Mouse (Mus musculus) myocyte (in vitro differentiated cells): ENCODE data around the gene Vps13d. TPM values are rescaled to one million over a fixed set of nuclear protein-coding genes. Genes with fewer than 3 reads are reported as not detected.
A peak's percentile ranks its signal among the peaks of the same experiment; 100 is the strongest.

ENCODE experiments used
- H3K27me3 ChIP-seq: one replicate; pipeline ENCODE4 v1.6.1; 2011; ENCODE audit not compliant: control insufficient read depth, insufficient read depth, insufficient read length
- H3K36me3 ChIP-seq: one replicate; pipeline ENCODE4 v1.6.1; 2011; ENCODE audit not compliant: control insufficient read depth, insufficient read depth
- H3K4me2 ChIP-seq: one replicate; pipeline ENCODE4 v1.6.1; 2011; ENCODE audit warnings: low read depth, control low read depth
- H3K4me3 ChIP-seq: one replicate; pipeline ENCODE4 v1.5.1; 2011; ENCODE audit warnings: mild to moderate bottlenecking, control low read depth, moderate library complexity
- H3K79me2 ChIP-seq: one replicate; pipeline ENCODE4 v1.6.1; 2011; ENCODE audit not compliant: control insufficient read depth, insufficient read depth
- H3ac ChIP-seq: one replicate; pipeline ENCODE4 v1.6.1; 2011; ENCODE audit not compliant: control insufficient read depth, insufficient read length
- CEBPB ChIP-seq: IDR thresholded peaks from 2 replicates; pipeline ENCODE4 v1.6.1; 2011; ENCODE audit warnings: mild to moderate bottlenecking, moderate library complexity; ENCODE audit not compliant: poor library complexity, insufficient read depth, severe bottlenecking
- E2F4 ChIP-seq: IDR thresholded peaks from one replicate; pipeline ENCODE4 v1.6.1; 2011; ENCODE audit warnings: mild to moderate bottlenecking, control low read depth, moderate library complexity; ENCODE audit not compliant: insufficient read depth
- MAX ChIP-seq: IDR thresholded peaks from one replicate; pipeline ENCODE4 v1.6.1; 2011; ENCODE audit warnings: low read depth, mild to moderate bottlenecking, control low read depth
- MYOD1 ChIP-seq, 3 experiments: IDR thresholded peaks; one replicate each; pipeline ENCODE4 v1.6.1; 2011; ENCODE audit warnings: control low read depth in 2 of 3, low read depth in 2 of 3, mild to moderate bottlenecking in 2 of 3, moderate library complexity in 1 of 3; ENCODE audit not compliant: insufficient read length in 2 of 3, control insufficient read depth in 1 of 3
- MYOG ChIP-seq, 3 experiments: IDR thresholded peaks; one replicate each; pipeline ENCODE4 v1.6.1; 2011; ENCODE audit warnings: control low read depth in 2 of 3, low read depth in 2 of 3, mild to moderate bottlenecking in 2 of 3; ENCODE audit not compliant: insufficient read length in 2 of 3, control insufficient read depth in 1 of 3, insufficient read depth in 1 of 3
- POLR2A ChIP-seq: IDR thresholded peaks from one replicate; pipeline ENCODE4 v1.6.1; 2011; ENCODE audit warnings: low read depth, mild to moderate bottlenecking, control low read depth, moderate library complexity; ENCODE audit not compliant: insufficient read length
- POLR2AphosphoS2 ChIP-seq: IDR thresholded peaks from one replicate; pipeline ENCODE4 v1.6.1; 2011; ENCODE audit warnings: low read depth, control low read depth; ENCODE audit not compliant: insufficient read length
- REST ChIP-seq: IDR thresholded peaks from one replicate; pipeline ENCODE4 v1.6.1; 2011; ENCODE audit warnings: mild to moderate bottlenecking, control low read depth, moderate library complexity; ENCODE audit not compliant: insufficient read depth, insufficient read length
- SRF ChIP-seq: IDR thresholded peaks from one replicate; pipeline ENCODE4 v1.6.1; 2011; ENCODE audit warnings: low read depth; ENCODE audit not compliant: control insufficient read depth, insufficient read length
- TCF12 ChIP-seq: IDR thresholded peaks from one replicate; pipeline ENCODE4 v1.6.1; 2011; ENCODE audit warnings: mild to moderate bottlenecking, control low read depth; ENCODE audit not compliant: poor library complexity, insufficient read depth, severe bottlenecking
- TCF3 ChIP-seq: IDR thresholded peaks from one replicate; pipeline ENCODE4 v1.6.1; 2011; ENCODE audit warnings: low read depth, control low read depth; ENCODE audit not compliant: insufficient read length
- USF1 ChIP-seq: IDR thresholded peaks from one replicate; pipeline ENCODE4 v1.6.1; 2011; ENCODE audit warnings: low read depth, mild to moderate bottlenecking, control low read depth, moderate library complexity
- polyA plus RNA-seq: library from polyadenylated mRNA; unstranded; fragments of >200 nt; fragmentation: generic; extraction: Trizol; gene quantifications from one replicate; pipeline ENCODE4 v1.2.1, GENCODE M21; 2012; ENCODE audit warnings: missing spikeins

Vps13d gene
- polyA plus RNA-seq, 1 experiment, result 20.0 TPM

- H3K4me2 ChIP-seq, result no peak overlapping the region
- peaks cover 21% of the 10 kb centered on the region for H3K36me3 ChIP-seq
- no peak overlapping the region for H3ac ChIP-seq
- TF ChIP-seq SRF (no peak), POLR2A (no peak), TCF3 (no peak), TCF12 (no peak), MAX (no peak), POLR2AphosphoS2 (no peak), USF1 (no peak), CEBPB (no peak), MYOG (IDR thresholded peaks at IDR 0.05; ENCODE audit: control insufficient read depth in 1 of 3, insufficient read depth in 1 of 3, insufficient read length in 2 of 3, low read depth in 2 of 3) (no peak), E2F4 (no peak), REST (no peak)
- H3K27me3 ChIP-seq, result no peaks in the 10 kb centered on the region
- H3K4me3 ChIP-seq, result no peak overlapping the region
- H3K79me2 ChIP-seq, result no peaks in the 10 kb centered on the region
These were observed 174.4 kb downstream of the Vps13d start for GRCm38 (mm10) chr4:145020383-145020782.

GRCm38 (mm10) chr4:145019121-145019714 lies 175.6 kb downstream of the Vps13d start:
- no peak overlapping the region for H3K4me2 ChIP-seq
- no peak overlapping the region for H3ac ChIP-seq
- no peak overlapping the region for H3K4me3 ChIP-seq
- peaks cover 21% of the 10 kb centered on the region for H3K36me3 ChIP-seq
- TF ChIP-seq USF1 (no peak), REST (no peak), POLR2A (no peak), SRF (no peak), MAX (no peak), MYOD1 (IDR thresholded peaks at IDR 0.05; ENCODE audit: control insufficient read depth in 1 of 3, insufficient read length in 2 of 3, low read depth in 2 of 3) (no peak), E2F4 (no peak), CEBPB (no peak), TCF3 (no peak), POLR2AphosphoS2 (no peak), TCF12 (no peak), MYOG (IDR thresholded peaks at IDR 0.05; ENCODE audit: control insufficient read depth in 1 of 3, insufficient read depth in 1 of 3, insufficient read length in 2 of 3, low read depth in 2 of 3) (no peak)
- no peaks in the 10 kb centered on the region for H3K27me3 ChIP-seq
- no peaks in the 10 kb centered on the region for H3K79me2 ChIP-seq

- no peak overlapping the region for H3ac ChIP-seq
- no peak overlapping the region for H3K4me3 ChIP-seq
- TF ChIP-seq MYOD1 (IDR thresholded peaks at IDR 0.05; ENCODE audit: control insufficient read depth in 1 of 3, insufficient read length in 2 of 3, low read depth in 2 of 3) (no peak), MYOG (IDR thresholded peaks at IDR 0.05; ENCODE audit: control insufficient read depth in 1 of 3, insufficient read depth in 1 of 3, insufficient read length in 2 of 3, low read depth in 2 of 3) (no peak), CEBPB (no peak)
- no peaks in the 10 kb centered on the region for H3K27me3 ChIP-seq
- peaks cover 21% of the 10 kb centered on the region for H3K36me3 ChIP-seq
- H3K79me2 ChIP-seq, result no peaks in the 10 kb centered on the region
- no peak overlapping the region for H3K4me2 ChIP-seq
These were observed 177.1 kb downstream of the Vps13d start for GRCm38 (mm10) chr4:145017745-145018144.

- Histone ChIP-seq H3ac (no peak overlapping the region), H3K4me2 (no peak overlapping the region), H3K36me3 (peaks cover 21% of the 10 kb centered on the region), H3K27me3 (no peaks in the 10 kb centered on the region), H3K79me2 (no peaks in the 10 kb centered on the region), H3K4me3 (no peak overlapping the region)
- TF ChIP-seq CEBPB (no peak), POLR2AphosphoS2 (no peak), E2F4 (no peak), SRF (no peak), MYOD1 (IDR thresholded peaks at IDR 0.05; ENCODE audit: control insufficient read depth in 1 of 3, insufficient read length in 2 of 3, low read depth in 2 of 3) (peak in 1 of 3 experiments; percentile 30), POLR2A (no peak)
These were observed 178.1 kb downstream of the Vps13d start for GRCm38 (mm10) chr4:145016669-145017068.

- H3K36me3 ChIP-seq, result peaks cover 21% of the 10 kb centered on the region
- no peak overlapping the region for H3K4me3 ChIP-seq
- H3K79me2 ChIP-seq, result no peaks in the 10 kb centered on the region
- no peak overlapping the region for H3ac ChIP-seq
- no peak for TF ChIP-seq USF1
- TF ChIP-seq MYOG (IDR thresholded peaks at IDR 0.05; ENCODE audit: control insufficient read depth in 1 of 3, insufficient read depth in 1 of 3, insufficient read length in 2 of 3, low read depth in 2 of 3), result no peak
- TF ChIP-seq REST, result no peak
- TF ChIP-seq CEBPB, result no peak
- no peak for TF ChIP-seq POLR2A
- no peak for TF ChIP-seq TCF3
- no peak for TF ChIP-seq POLR2AphosphoS2
- TF ChIP-seq TCF12, result no peak
- no peak for TF ChIP-seq E2F4
- no peak for TF ChIP-seq SRF
- no peak for TF ChIP-seq MYOD1 (IDR thresholded peaks at IDR 0.05; ENCODE audit: control insufficient read depth in 1 of 3, insufficient read length in 2 of 3, low read depth in 2 of 3)
- TF ChIP-seq MAX, result no peak
- no peak overlapping the region for H3K4me2 ChIP-seq
- no peaks in the 10 kb centered on the region for H3K27me3 ChIP-seq
These were observed 180.2 kb downstream of the Vps13d start for GRCm38 (mm10) chr4:145014632-145014960.
